35 mouse cellular contexts compared by ENCODE assay signal in the genomic region with DNA sequence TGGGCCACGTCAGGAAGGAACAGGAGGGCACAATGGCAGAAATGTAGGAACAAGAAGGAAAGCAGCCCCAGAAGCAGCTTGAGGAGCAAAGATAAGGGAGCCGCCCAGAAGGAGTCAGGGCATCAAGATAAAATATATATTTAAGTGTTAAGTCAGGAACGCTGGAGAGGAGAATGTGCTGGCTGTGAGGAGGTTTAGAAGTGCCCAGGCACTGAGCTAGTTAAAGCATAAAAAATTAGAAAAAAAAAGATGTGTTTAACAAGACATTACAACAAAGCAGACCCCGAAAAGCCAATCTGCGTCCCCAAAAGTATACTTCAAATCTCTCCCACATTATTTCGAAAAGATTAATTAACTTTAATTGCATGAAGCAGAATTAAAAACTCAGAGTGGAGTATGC.
"Had no signal": no experiment of that assay in that cellular context is flagged by ENCODE, and none has a peak within 500 bp of the region (broad histone marks: within the 10 kb centered on the region; RNA-seq: fewer than 3 reads in every experiment).

No protein-coding gene starts in this region.

- H3K4me2 ChIP-seq: heart, embryonic 11.5 days; heart, embryonic 12.5 days; heart, embryonic 13.5 days; heart, embryonic 15.5 days; hindbrain, embryonic 12.5 days; hindbrain, embryonic 13.5 days; hindbrain, embryonic 14.5 days; hindbrain, embryonic 15.5 days; intestine, embryonic 15.5 days; kidney, embryonic 15.5 days had no signal

- H3K9ac ChIP-seq: heart, embryonic 12.5 days; heart, embryonic 13.5 days; heart, embryonic 15.5 days; hindbrain, embryonic 12.5 days; hindbrain, embryonic 13.5 days; hindbrain, embryonic 14.5 days; hindbrain, embryonic 15.5 days; intestine, embryonic 15.5 days; kidney, embryonic 15.5 days had no signal

- H3K36me3 ChIP-seq: heart, embryonic 10.5 days; heart, embryonic 12.5 days; heart, embryonic 13.5 days; heart, embryonic 15.5 days; hindbrain, embryonic 15.5 days; intestine, embryonic 15.5 days had no signal

- H3K9me3 ChIP-seq: heart, embryonic 10.5 days; heart, embryonic 12.5 days; heart, embryonic 13.5 days; heart, embryonic 15.5 days; hindbrain, embryonic 10.5 days; hindbrain, embryonic 12.5 days; hindbrain, embryonic 13.5 days; hindbrain, embryonic 15.5 days; intestine, embryonic 15.5 days; kidney, embryonic 15.5 days had no signal

- ATAC-seq: hindbrain, embryonic 16.5 days; hindbrain, postnatal 0 days; inflammation-experienced regulatory T-cells, adult 6 months; intestine, embryonic 15.5 days; intestine, embryonic 16.5 days; intestine, postnatal 0 days had no signal

- H3K4me1 ChIP-seq: heart, embryonic 10.5 days; heart, embryonic 12.5 days; heart, embryonic 13.5 days; heart, embryonic 15.5 days; hindbrain, embryonic 10.5 days; hindbrain, embryonic 12.5 days; hindbrain, embryonic 13.5 days; hindbrain, embryonic 15.5 days; intestine, embryonic 15.5 days; kidney, embryonic 15.5 days had no signal

- H3K27ac ChIP-seq: heart, embryonic 10.5 days; heart, embryonic 13.5 days; heart, embryonic 15.5 days; hindbrain, embryonic 10.5 days; hindbrain, embryonic 12.5 days; hindbrain, embryonic 13.5 days; hindbrain, embryonic 14.5 days; hindbrain, embryonic 15.5 days; hindbrain, postnatal 0 days; intestine, embryonic 15.5 days; kidney, embryonic 15.5 days; kidney, postnatal 0 days; layer of hippocampus, adult 2 months had no signal

- H3K27me3 ChIP-seq: heart, embryonic 12.5 days; heart, embryonic 15.5 days; hindbrain, embryonic 12.5 days; hindbrain, embryonic 13.5 days; hindbrain, embryonic 15.5 days; intestine, embryonic 15.5 days; kidney, embryonic 15.5 days had no signal

- DNase-seq: heart, postnatal 10 days; heart, postnatal 14 days; heart, postnatal 36 days; heart, postnatal 4 days; kidney, adult 11 months; kidney, adult 18-20 months; kidney, adult 2 months; kidney, adult 8-10 months; kidney, adult 9 months; kidney, postnatal 10 days; kidney, postnatal 14 days; kidney, postnatal 25 days; kidney, postnatal 36 days; kidney, postnatal 4 days; layer of hippocampus, adult 9-11 months; layer of hippocampus, postnatal 36 days had no signal

- H3K4me3 ChIP-seq: heart, embryonic 10.5 days; heart, embryonic 12.5 days; heart, embryonic 13.5 days; heart, embryonic 15.5 days; hindbrain, embryonic 10.5 days; hindbrain, embryonic 12.5 days; hindbrain, embryonic 13.5 days; hindbrain, embryonic 15.5 days; intestine, embryonic 15.5 days; kidney, embryonic 15.5 days; layer of hippocampus, adult 2 months had no signal
